Mouse (Mus musculus): ENCODE results near the gene Gprc5c. TPM values are rescaled to one million over a fixed set of nuclear protein-coding genes. Genes with fewer than 3 reads are reported as not detected.
A peak's percentile ranks its signal among the peaks of the same experiment; 100 is the strongest.

Gene Gprc5c
- polyA plus RNA-seq, 1 experiment from 2014 or later = 50.1 TPM

GRCm38 (mm10) chr11:114819110-114819509 lies 31.8 kb upstream of the Gprc5c start:
- WGBS = 57% methylated on average over 2 of the region's 2 CpGs

GRCm38 (mm10) chr11:114820444-114820843 lies 30.5 kb upstream of the Gprc5c start:
- DNase-seq (ENCODE audit: low spot score) = no peak
- Histone ChIP-seq H3K9me3 (replicated peaks) (no peaks in the 10 kb centered on the region), H3K27me3 (ENCODE audit: low read depth, poor library complexity, severe bottlenecking) (no peaks in the 10 kb centered on the region), H3K27ac (peak overlapping the region; percentile 73; the same call in 1 of the 2 replicates), H3K4me1 (peaks cover 60% of the 10 kb centered on the region), H3K4me3 (no peak overlapping the region), H3K36me3 (no peaks in the 10 kb centered on the region)
- 36% methylated on average over 3 of the region's 3 CpGs for WGBS

More at GRCm38 (mm10) chr11:114819110-114819509, 31.8 kb upstream of the Gprc5c start:
- Histone ChIP-seq H3K4me3 (no peak overlapping the region), H3K36me3 (no peaks in the 10 kb centered on the region), H3K27me3 (ENCODE audit: low read depth, poor library complexity, severe bottlenecking) (no peaks in the 10 kb centered on the region), H3K4me1 (peaks cover 65% of the 10 kb centered on the region), H3K9me3 (replicated peaks) (no peaks in the 10 kb centered on the region), H3K27ac (peak overlapping the region; percentile 73)
- no peak for DNase-seq (ENCODE audit: low spot score)

- Histone ChIP-seq H3K27me3 (ENCODE audit: low read depth, poor library complexity, severe bottlenecking) (no peaks in the 10 kb centered on the region), H3K4me1 (peaks cover 56% of the 10 kb centered on the region), H3K27ac (peak overlapping the region; percentile 32; the same call in 1 of the 2 replicates)
Observed at GRCm38 (mm10) chr11:114821325-114821724, 29.6 kb upstream of the Gprc5c start.

GRCm38 (mm10) chr11:114822727-114823126 lies 28.2 kb upstream of the Gprc5c start:
- peaks cover 52% of the 10 kb centered on the region for H3K4me1 ChIP-seq
- WGBS = 62% methylated on average over 12 of the region's 12 CpGs
- no peaks in the 10 kb centered on the region for H3K9me3 ChIP-seq (replicated peaks)
- H3K36me3 ChIP-seq = no peaks in the 10 kb centered on the region
- peak overlapping the region; percentile 82 for H3K27ac ChIP-seq
- peak overlapping the region; percentile 27 for H3K4me3 ChIP-seq
- DNase-seq (ENCODE audit: low spot score) = no peak
- no peaks in the 10 kb centered on the region for H3K27me3 ChIP-seq (ENCODE audit: low read depth, poor library complexity, severe bottlenecking)

More at GRCm38 (mm10) chr11:114821325-114821724, 29.6 kb upstream of the Gprc5c start:
- no peaks in the 10 kb centered on the region for H3K9me3 ChIP-seq (replicated peaks)
- no peak overlapping the region for H3K4me3 ChIP-seq
- DNase-seq (ENCODE audit: low spot score) = no peak
- WGBS = 68% methylated on average over 1 of the region's 1 CpGs
- no peaks in the 10 kb centered on the region for H3K36me3 ChIP-seq

GRCm38 (mm10) chr11:114823199-114823725 lies 27.7 kb upstream of the Gprc5c start:
- Histone ChIP-seq H3K9me3 (replicated peaks) (no peaks in the 10 kb centered on the region), H3K4me3 (peak overlapping the region; percentile 27), H3K4me1 (peaks cover 52% of the 10 kb centered on the region), H3K27ac (peak overlapping the region; percentile 82), H3K27me3 (ENCODE audit: low read depth, poor library complexity, severe bottlenecking) (no peaks in the 10 kb centered on the region), H3K36me3 (no peaks in the 10 kb centered on the region)
- WGBS = 2% methylated on average over 11 of the region's 11 CpGs
- peak; percentile 51 for DNase-seq (ENCODE audit: low spot score)

GRCm38 (mm10) chr11:114826686-114827085 lies 24.3 kb upstream of the Gprc5c start:
- Histone ChIP-seq H3K27ac (no peak overlapping the region), H3K4me1 (peaks cover 45% of the 10 kb centered on the region), H3K27me3 (ENCODE audit: low read depth, poor library complexity, severe bottlenecking) (no peaks in the 10 kb centered on the region), H3K9me3 (replicated peaks) (no peaks in the 10 kb centered on the region), H3K4me3 (no peak overlapping the region), H3K36me3 (no peaks in the 10 kb centered on the region)
- no peak for DNase-seq (ENCODE audit: low spot score)
- 86% methylated on average over 5 of the region's 5 CpGs for WGBS

- Histone ChIP-seq H3K4me3 (peak overlapping the region; percentile 49), H3K36me3 (no peaks in the 10 kb centered on the region), H3K4me1 (peaks cover 36% of the 10 kb centered on the region), H3K9me3 (replicated peaks) (no peaks in the 10 kb centered on the region), H3K27me3 (ENCODE audit: low read depth, poor library complexity, severe bottlenecking) (no peaks in the 10 kb centered on the region), H3K27ac (peak overlapping the region; percentile 97)
- DNase-seq (ENCODE audit: low spot score) = peak; percentile 89
- WGBS = 3% methylated on average over 24 of the region's 24 CpGs
Observed at GRCm38 (mm10) chr11:114829499-114830432, 21.2 kb upstream of the Gprc5c start.

- 6% methylated on average over 8 of the region's 8 CpGs for WGBS
- no peak for DNase-seq (ENCODE audit: low spot score)
- H3K9me3 ChIP-seq (replicated peaks) = no peaks in the 10 kb centered on the region
- H3K27ac ChIP-seq = peak overlapping the region; percentile 97
- H3K4me3 ChIP-seq = peak overlapping the region; percentile 49
- no peaks in the 10 kb centered on the region for H3K36me3 ChIP-seq
- H3K27me3 ChIP-seq (ENCODE audit: low read depth, poor library complexity, severe bottlenecking) = no peaks in the 10 kb centered on the region
- H3K4me1 ChIP-seq = peaks cover 36% of the 10 kb centered on the region
Observed at GRCm38 (mm10) chr11:114830433-114830773, 20.5 kb upstream of the Gprc5c start.

GRCm38 (mm10) chr11:114833166-114833565 lies 17.8 kb upstream of the Gprc5c start:
- no peaks in the 10 kb centered on the region for H3K27me3 ChIP-seq (ENCODE audit: low read depth, poor library complexity, severe bottlenecking)
- no peaks in the 10 kb centered on the region for H3K9me3 ChIP-seq (replicated peaks)
- H3K4me3 ChIP-seq = no peak overlapping the region
- peaks cover 47% of the 10 kb centered on the region for H3K4me1 ChIP-seq
- WGBS = 62% methylated on average over 5 of the region's 5 CpGs
- H3K27ac ChIP-seq = 0 out of 2 replicates have a peak overlapping the region, but pooled peaks have one; percentile 46
- DNase-seq (ENCODE audit: low spot score) = no peak
- no peaks in the 10 kb centered on the region for H3K36me3 ChIP-seq

GRCm38 (mm10) chr11:114843818-114844463 lies 7.0 kb upstream of the Gprc5c start:
- Histone ChIP-seq H3K27ac (peak overlapping the region; percentile 91), H3K36me3 (no peaks in the 10 kb centered on the region), H3K27me3 (ENCODE audit: low read depth, poor library complexity, severe bottlenecking) (0 out of 2 replicates have a peak, but pooled peaks cover 4% of the 10 kb centered on the region), H3K4me3 (peak overlapping the region; percentile 40), H3K4me1 (peaks cover 36% of the 10 kb centered on the region), H3K9me3 (replicated peaks) (no peaks in the 10 kb centered on the region; the same call in 1 of the 2 replicates)
- peak; percentile 71 for DNase-seq (ENCODE audit: low spot score)
- WGBS = 4% methylated on average over 8 of the region's 8 CpGs

GRCm38 (mm10) chr11:114844464-114845220 lies 6.3 kb upstream of the Gprc5c start:
- Histone ChIP-seq H3K27me3 (ENCODE audit: low read depth, poor library complexity, severe bottlenecking) (0 out of 2 replicates have a peak, but pooled peaks cover 11% of the 10 kb centered on the region), H3K9me3 (replicated peaks) (no peaks in the 10 kb centered on the region; the same call in 1 of the 2 replicates), H3K36me3 (no peaks in the 10 kb centered on the region), H3K4me3 (peak overlapping the region; percentile 40), H3K27ac (peak overlapping the region; percentile 91), H3K4me1 (peaks cover 43% of the 10 kb centered on the region)
- WGBS = 72% methylated on average over 7 of the region's 7 CpGs
- no peak for DNase-seq (ENCODE audit: low spot score)

GRCm38 (mm10) chr11:114846336-114846735 lies 4.6 kb upstream of the Gprc5c start:
- no peaks in the 10 kb centered on the region; the same call in 1 of the 2 replicates for H3K9me3 ChIP-seq (replicated peaks)
- no peak for DNase-seq (ENCODE audit: low spot score)
- H3K4me3 ChIP-seq = no peak overlapping the region
- peak overlapping the region; percentile 63 for H3K27ac ChIP-seq
- WGBS = 63% methylated on average over 4 of the region's 4 CpGs
- 0 out of 2 replicates have a peak, but pooled peaks cover 11% of the 10 kb centered on the region for H3K27me3 ChIP-seq (ENCODE audit: low read depth, poor library complexity, severe bottlenecking)
- no peaks in the 10 kb centered on the region for H3K36me3 ChIP-seq
- H3K4me1 ChIP-seq = peaks cover 60% of the 10 kb centered on the region

All from limb, embryonic 10.5 days (tissue).